Mouse (Mus musculus): Measurements from ENCODE around the gene Clasrp.

DNA sequence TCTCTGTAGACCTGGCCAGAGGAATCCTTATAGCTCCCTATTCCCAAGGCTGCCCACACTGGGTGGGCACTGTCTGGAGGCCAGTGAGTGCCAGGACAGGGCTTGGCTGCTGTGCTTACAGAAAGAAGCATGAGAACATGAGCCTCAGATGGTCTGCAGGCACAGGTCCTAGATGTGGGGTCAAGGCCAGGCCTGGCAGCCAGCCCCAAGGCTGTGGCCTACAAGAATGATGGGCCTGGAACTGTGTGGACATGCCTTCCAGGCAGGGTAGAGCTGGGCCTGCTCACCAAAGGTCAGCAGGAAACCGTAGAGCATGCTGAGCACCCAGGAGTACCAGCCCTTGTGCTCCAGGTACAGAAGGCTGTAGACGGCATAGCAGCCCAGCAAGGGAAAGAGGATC is 30.3 kb upstream of the Clasrp start:
- no peak for TF ChIP-seq CTCF (IDR thresholded peaks at IDR 0.05; ENCODE audit: low read depth)
- TF ChIP-seq EP300 (optimal IDR thresholded peaks at IDR 0.05), result no peak
